Mouse (Mus musculus): ENCODE results near the gene Gm11027. TPM values are rescaled to one million over a fixed set of nuclear protein-coding genes. Genes with fewer than 3 reads are reported as not detected.
"Not testable (repeated sequence)": the region's sequence is repeated elsewhere in the genome, so short reads cannot be mapped to it uniquely, and the experiment has no call there.

The Gm11027 gene
- total RNA-seq (2015) (not detected in 2 replicates), total RNA-seq (2017) (not detected in 2 replicates)

DNA sequence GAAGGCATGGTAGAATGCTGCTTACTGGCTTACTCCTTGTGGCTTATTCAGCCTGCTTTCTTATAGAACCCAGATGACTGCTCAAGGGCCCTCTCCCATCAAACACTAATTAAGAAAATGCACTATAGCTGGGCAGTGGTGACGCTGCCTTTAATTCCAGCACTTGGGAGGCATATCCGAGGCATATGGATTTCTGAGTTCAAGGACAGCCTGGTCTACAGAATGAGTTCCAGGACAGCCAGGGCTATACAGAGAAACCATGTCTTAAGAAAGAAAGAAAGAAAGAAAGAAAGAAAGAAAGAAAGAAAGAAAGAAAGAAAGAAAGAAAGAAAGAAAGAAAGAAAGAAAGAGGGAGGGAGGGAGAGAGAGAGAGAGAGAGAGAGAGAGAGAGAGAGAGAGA is at the start of gene Gm11027:
TSS of gene Gm11027 (plus strand) at position 301 of the 400 bp plus-strand sequence.
- ATAC-seq (replicated peaks; ENCODE audit: poor library complexity), result not testable (repeated sequence)

DNA sequence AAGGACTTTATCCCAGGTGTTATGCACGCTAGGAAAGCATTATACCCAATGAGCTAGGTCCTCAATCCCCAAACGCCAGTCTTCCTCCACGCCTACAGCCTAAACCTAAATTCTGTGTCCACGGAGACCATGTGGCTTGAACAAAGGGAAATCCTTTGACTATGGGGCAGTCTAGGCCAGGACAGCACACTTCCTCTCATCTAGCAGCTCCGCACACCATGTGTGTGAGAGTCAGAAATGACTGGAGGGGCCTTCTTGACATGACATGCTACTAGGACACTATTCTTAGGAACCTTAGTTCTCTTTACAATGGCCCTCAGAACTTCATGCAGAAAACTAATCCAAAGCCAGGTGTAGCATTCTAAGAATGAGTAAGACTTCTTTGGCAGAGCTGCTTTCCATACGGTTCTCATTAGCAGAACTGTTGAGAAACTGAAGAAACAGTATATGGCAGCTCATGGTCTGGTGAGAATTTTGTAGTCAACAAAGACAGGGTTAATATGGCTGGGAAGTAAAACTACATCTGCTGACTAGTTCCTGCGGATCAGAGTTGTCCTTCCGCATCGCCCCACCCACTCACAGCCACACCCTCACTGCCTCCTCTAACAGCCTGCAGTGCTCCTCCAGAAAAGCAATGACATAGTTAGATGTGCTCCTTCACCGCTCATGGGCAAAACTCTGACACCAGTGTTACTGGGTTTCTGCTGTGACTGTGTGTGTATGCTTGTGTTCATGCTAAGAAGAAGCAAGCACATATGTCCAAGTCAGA is 48.7 kb upstream of the Gm11027 start:
- no peak for ATAC-seq (replicated peaks; ENCODE audit: poor library complexity)

- ATAC-seq (replicated peaks; ENCODE audit: poor library complexity), result no peak
These were observed 45.7 kb upstream of the Gm11027 start for GRCm38 (mm10) chr12:116229451-116229850.

GRCm38 (mm10) chr12:116231612-116232011 is 43.6 kb upstream of the Gm11027 start:
- ATAC-seq (replicated peaks; ENCODE audit: poor library complexity), result no peak

- no peak for ATAC-seq (replicated peaks; ENCODE audit: poor library complexity)
These were observed 43.1 kb upstream of the Gm11027 start for GRCm38 (mm10) chr12:116232061-116232460.

DNA sequence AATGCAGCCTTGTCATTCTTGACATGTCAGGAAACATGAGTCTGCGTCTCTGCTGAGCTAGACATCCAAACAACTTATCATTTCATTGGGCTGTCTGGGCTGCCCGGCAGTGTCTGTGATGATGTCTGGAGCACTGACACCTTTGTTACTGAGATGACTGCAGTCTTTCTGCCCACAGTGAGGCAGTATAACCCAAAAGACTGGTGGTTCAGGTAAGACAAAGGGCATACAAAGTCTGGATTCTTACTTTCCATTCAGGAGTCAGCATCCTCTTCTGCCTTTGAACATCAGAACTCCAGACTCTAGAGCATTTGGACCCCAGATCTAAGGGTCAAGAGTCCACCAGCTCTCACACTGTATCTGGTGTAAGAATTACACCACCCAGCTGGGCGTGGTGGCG is 39.8 kb upstream of the Gm11027 start:
- ATAC-seq (replicated peaks; ENCODE audit: poor library complexity), result peak; percentile 76

- ATAC-seq (replicated peaks; ENCODE audit: poor library complexity), result no peak
These were observed 38.5 kb upstream of the Gm11027 start for GRCm38 (mm10) chr12:116236658-116237057.

DNA sequence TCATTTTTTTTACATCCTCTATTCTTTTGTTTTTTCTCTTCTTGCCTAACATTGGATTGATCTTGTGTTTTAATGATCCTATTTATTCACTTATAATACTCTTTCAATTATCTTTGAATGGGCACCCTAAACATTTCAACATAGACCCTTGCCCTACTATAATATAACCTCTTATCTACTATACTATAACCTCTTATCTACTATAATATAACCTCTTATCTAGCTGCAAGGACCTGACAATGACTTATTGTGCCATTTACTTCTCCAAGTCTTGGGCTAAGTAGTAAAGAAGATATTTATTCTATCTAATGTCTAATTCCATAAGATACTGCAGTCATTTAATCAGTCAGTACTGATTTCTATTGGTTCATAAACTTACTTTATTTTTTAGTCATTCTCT is 36.8 kb upstream of the Gm11027 start:
- no peak for ATAC-seq (replicated peaks; ENCODE audit: poor library complexity)

DNA sequence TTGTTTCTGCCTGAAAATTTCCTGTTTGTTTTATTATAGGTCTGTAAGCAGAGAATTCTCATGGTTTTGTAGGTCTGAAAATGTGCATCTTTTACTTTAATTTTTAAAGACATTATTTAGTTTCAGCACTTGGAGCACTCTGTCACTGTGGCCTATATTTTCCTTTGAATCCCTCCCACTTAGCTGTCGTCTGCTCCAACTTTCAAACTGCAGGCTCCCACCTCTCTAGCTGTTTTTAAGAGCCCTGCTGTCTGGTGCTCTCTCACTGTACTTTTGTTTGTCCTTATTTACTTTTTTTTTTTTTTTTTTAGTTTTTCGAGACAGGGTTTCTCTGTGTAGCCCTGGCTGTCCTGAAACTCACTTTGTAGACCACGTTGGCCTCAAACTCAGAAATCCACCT is 36.4 kb upstream of the Gm11027 start:
- no peak for ATAC-seq (replicated peaks; ENCODE audit: poor library complexity)

DNA sequence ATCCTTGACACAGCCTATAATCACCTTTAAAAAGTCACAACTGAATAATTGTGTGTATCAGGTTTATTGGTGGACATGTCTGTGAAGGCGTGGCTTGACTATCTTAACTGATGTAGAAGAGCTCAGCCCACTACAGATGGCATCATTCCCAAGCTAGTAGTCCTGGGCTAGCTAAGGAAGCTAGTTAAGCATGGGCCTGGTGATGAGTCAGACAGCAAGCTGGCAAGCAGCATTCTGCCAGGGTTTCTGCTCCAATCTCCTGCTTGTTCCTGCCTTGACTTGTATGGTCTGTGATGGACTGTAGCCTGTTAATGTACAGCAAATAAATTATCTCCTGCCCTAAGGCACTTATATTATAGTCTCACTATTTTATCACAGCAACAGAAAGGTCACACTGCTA is 30.6 kb upstream of the Gm11027 start:
- no peak for ATAC-seq (replicated peaks; ENCODE audit: poor library complexity)

DNA sequence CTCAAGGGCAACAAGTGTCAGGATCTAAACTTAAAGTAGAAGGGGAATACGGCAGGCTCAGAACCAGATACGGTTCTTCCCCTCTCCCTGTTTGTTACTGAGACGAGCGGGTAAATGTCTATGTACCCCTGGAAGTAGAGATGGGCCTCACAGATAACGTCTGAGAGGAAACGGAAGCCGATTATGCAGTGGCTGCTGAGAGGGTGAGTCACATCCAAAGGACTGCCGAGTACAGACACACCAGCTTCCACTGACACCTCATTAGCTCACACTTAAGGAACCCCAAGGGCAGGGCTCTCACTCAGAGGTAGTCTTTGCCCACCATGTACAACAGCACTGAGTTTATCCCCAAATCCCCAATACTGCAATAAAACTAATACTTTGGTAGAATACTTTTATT is 20.5 kb upstream of the Gm11027 start:
- peak; percentile 62 for ATAC-seq (replicated peaks; ENCODE audit: poor library complexity)

DNA sequence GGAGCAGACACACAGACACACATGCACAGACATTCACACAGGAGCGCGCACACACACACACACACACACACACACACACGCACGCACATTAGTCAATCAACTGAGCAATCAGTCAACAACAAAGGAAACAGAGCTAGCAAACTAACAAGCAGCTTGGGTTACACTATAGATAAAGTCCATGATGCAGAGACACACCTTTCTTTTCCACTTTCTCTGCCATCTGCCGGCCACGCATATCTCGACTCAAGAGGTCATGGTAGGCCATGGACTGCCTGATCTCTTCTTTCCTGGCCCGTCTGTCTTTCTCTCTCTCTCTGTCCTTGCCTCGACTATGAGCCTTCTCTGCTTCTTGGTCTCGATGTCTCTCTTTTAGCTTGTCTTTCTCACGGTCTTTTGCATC is 19.6 kb upstream of the Gm11027 start:
- peak; percentile 81 for ATAC-seq (replicated peaks; ENCODE audit: poor library complexity)

- no peak for ATAC-seq (replicated peaks; ENCODE audit: poor library complexity)
These were observed 16.9 kb upstream of the Gm11027 start for GRCm38 (mm10) chr12:116258321-116258720.

GRCm38 (mm10) chr12:116262555-116263341 is 12.4 kb upstream of the Gm11027 start, which contains the start of gene Wdr60:
Wdr60 (minus strand) TSS chr12:116263022.
- ATAC-seq (replicated peaks; ENCODE audit: poor library complexity), result peak; percentile 84

DNA sequence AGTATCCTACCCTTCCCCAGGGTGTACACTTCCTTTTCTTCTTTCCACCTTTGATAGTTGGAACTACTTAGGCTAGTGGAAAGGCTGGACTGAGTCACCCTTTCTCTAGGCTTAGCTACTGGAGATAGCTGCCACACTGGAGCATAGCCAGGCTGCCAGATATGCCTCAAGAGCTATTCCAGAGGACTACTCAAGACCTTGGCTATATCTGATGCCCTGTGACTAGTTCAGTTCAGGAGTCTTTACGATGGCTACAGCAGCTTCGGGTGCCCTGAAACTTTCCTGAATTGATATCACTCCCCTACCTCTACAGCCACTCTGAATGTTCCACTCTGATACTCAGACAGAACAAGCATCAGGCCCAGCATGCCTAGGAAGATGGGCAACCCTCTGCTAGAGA is 10.4 kb upstream of the Gm11027 start:
- ATAC-seq (replicated peaks; ENCODE audit: poor library complexity), result peak; percentile 18

GRCm38 (mm10) chr12:116265275-116265674 is 9.9 kb upstream of the Gm11027 start:
- ATAC-seq (replicated peaks; ENCODE audit: poor library complexity), result peak; percentile 37

DNA sequence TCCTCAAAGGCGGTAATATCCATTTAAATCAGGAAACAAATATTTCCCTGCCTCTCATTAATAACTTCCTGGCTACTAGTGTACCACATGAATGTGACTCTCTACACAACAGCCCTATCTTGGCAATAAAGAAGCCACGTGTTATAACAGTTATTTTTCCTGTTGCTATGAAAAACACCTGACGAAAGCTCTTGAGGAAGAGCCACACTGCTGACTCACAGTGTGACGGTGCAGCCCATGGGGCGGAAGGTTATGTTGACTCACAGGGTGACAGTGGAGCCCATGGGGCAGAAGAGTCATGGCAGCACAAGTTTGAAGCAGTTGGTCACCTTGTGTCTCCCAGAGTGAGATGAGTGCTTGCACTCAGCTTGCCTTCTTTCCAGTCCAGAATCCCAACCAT is 5.7 kb upstream of the Gm11027 start:
- peak; percentile 78 for ATAC-seq (replicated peaks; ENCODE audit: poor library complexity)

- ATAC-seq (replicated peaks; ENCODE audit: poor library complexity), result no peak
These were observed 4.6 kb upstream of the Gm11027 start for GRCm38 (mm10) chr12:116270538-116270937.

- no peak for ATAC-seq (replicated peaks; ENCODE audit: poor library complexity)
These were observed 4.1 kb upstream of the Gm11027 start for GRCm38 (mm10) chr12:116271071-116271470.

DNA sequence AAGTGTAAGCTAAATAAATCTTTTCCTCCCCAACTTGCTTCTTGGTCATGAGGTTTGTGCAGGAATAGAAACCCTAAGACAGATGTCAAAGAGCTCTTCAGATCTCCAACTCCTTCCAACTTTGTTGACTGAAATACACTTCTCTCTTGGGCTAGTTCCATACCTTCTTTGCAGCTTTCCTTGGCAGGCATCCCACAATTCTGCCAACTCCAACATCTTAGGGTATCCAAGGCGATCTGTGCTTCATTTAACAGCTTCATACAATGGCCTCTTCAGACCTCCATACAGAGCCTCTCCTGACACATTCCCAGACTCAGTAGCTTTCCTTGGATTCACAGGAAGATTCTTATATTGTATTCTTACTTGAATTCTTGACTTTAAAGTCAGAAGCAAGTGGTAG is 1.5 kb upstream of the Gm11027 start:
- ATAC-seq (replicated peaks; ENCODE audit: poor library complexity), result no peak

GRCm38 (mm10) chr12:116275631-116276030 is 445 bp downstream of the Gm11027 start:
- ATAC-seq (replicated peaks; ENCODE audit: poor library complexity), result no peak

GRCm38 (mm10) chr12:116276961-116277360 is 1.8 kb downstream of the Gm11027 start:
- ATAC-seq (replicated peaks; ENCODE audit: poor library complexity), result peak; percentile 10; the same call in 1 of the 2 replicates
